Mouse (Mus musculus): ENCODE data around the gene Rnf5. TPM values are rescaled to one million over a fixed set of nuclear protein-coding genes. Genes with fewer than 3 reads are reported as not detected.

The Rnf5 gene
- polyA plus RNA-seq, 1 experiment from 2014 or later, result 302 TPM

DNA sequence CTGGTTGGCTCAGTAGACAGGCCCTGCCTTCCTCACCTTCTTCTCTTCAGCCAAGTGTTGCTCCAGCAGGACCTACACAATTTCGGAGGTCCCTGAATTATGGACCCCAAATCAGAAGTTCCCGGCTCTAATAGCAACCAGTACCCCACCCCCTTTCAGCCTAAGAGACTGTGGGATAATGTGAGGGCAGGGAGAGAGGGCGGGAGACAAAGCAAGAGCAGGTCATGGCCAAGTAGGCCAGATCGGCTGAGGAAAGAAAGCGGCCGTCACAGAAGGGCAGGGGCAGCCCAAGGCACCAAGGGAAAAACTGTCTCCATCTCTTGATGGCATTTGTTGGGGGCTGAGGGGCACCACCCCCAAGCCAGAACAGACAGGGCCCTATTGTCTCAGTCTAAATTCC is 12.4 kb upstream of the Rnf5 start, which contains the start of gene Egfl8:
Gene Egfl8, minus strand, starts transcription at position 101 of the 400 bp plus-strand sequence.
- Histone ChIP-seq H3K27ac (no peak within 1 kb of the TSS), H3K9me3 (replicated peaks) (no peaks in the 10 kb centered on the region), H3K9ac (no peak within 1 kb of the TSS), H3K4me3 (no peak within 1 kb of the TSS), H3K4me1 (no peaks in the 10 kb centered on the region), H3K27me3 (no peaks in the 10 kb centered on the region), H3K4me2 (no peak within 1 kb of the TSS), H3K36me3 (ENCODE audit: poor library complexity, severe bottlenecking) (peaks cover 71% of the 10 kb centered on the region)
- WGBS, result 70% methylated on average over 6 of the region's 6 CpGs
- ATAC-seq, result no peak

DNA sequence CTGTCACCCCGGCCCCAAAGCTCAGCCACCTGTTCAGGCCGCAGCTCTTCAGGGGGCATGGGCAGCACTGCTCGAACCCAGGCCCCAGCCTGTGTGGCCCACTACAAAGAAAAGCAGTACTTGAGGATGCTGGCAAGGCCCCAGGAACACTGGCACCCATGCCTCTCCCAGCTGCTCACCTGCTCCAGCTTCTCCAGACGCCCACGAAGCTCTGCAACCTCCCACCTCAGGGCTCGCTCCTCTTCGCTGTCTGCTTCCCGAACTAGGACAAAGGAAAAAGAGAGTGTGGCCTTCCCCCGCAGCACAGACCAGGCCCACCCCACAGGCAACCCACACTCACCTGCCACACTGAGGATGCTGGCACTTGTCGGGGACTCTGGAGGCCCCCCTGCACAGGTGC is 10.3 kb upstream of the Rnf5 start:
- WGBS, result 90% methylated on average over 10 of the region's 10 CpGs
- H3K27me3 ChIP-seq, result no peaks in the 10 kb centered on the region
- no peak overlapping the region for H3K9ac ChIP-seq
- no peak overlapping the region for H3K4me3 ChIP-seq
- peaks cover 3% of the 10 kb centered on the region; the same call in 1 of the 2 replicates for H3K4me1 ChIP-seq
- H3K36me3 ChIP-seq (ENCODE audit: poor library complexity, severe bottlenecking), result peaks cover 80% of the 10 kb centered on the region
- no peaks in the 10 kb centered on the region for H3K9me3 ChIP-seq (replicated peaks)
- no peak overlapping the region for H3K4me2 ChIP-seq
- no peak for ATAC-seq
- no peak overlapping the region for H3K27ac ChIP-seq

DNA sequence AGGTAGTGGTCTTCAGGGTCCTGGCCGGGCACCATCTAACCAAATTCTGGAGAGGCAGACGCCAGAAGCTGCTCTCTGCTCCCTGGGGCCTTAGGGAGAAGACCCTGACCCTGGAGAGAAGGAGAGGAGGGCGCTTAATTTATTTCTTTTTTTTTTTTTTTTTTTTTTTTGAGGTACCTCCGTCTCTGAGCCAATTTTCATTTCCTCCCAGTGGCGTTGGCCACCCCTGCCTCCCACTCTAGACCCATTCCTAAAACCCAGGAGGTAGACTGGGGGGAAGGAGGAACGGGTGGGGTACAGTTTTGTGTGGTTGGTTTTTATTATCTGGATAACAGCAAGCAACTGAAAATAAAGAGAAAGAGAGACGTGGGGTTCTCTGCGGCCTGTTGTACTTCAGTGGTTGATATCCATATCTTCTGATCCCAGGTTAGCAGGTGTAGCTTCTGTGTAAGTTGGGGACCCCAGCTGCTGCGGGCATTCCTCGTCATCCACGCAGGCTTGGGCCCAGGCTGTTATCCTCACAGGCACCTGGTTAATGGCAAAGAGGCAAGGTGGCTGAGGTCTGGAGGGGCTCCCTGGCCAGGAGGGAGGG is 9.7 kb upstream of the Rnf5 start:
- H3K27me3 ChIP-seq, result no peaks in the 10 kb centered on the region
- 88% methylated on average over 11 of the region's 11 CpGs for WGBS
- no peak overlapping the region for H3K9ac ChIP-seq
- H3K36me3 ChIP-seq (ENCODE audit: poor library complexity, severe bottlenecking), result peaks cover 80% of the 10 kb centered on the region
- no peak for ATAC-seq
- H3K4me1 ChIP-seq, result peaks cover 8% of the 10 kb centered on the region
- no peak overlapping the region for H3K27ac ChIP-seq
- H3K9me3 ChIP-seq (replicated peaks), result no peaks in the 10 kb centered on the region
- no peak overlapping the region for H3K4me2 ChIP-seq
- no peak overlapping the region for H3K4me3 ChIP-seq

DNA sequence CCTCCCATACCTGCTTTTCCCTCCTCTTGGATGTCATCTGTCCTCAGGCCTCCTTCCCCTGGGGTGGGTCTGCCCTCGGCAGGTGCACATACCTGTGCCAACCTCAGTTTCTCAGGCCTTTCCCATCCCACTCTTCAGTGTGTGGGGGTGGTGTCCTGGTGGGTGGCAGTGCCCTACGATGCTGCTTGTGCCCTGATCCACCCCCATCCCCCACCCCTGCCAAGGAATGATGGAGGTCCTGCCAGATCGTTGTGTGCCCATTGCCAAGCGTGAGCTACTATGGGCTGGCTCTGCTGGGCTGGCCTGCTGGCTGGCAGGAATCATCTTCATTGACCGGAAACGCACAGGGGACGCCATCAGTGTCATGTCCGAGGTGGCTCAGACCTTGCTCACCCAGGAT is 7.6 kb upstream of the Rnf5 start:
- H3K4me1 ChIP-seq, result peaks cover 28% of the 10 kb centered on the region
- H3K9ac ChIP-seq, result no peak overlapping the region
- no peak overlapping the region for H3K27ac ChIP-seq
- no peak overlapping the region for H3K4me3 ChIP-seq
- WGBS, result 92% methylated on average over 8 of the region's 8 CpGs
- H3K36me3 ChIP-seq (ENCODE audit: poor library complexity, severe bottlenecking), result peaks cover 67% of the 10 kb centered on the region
- no peak for ATAC-seq
- no peaks in the 10 kb centered on the region for H3K9me3 ChIP-seq (replicated peaks)
- H3K27me3 ChIP-seq, result no peaks in the 10 kb centered on the region
- no peak overlapping the region for H3K4me2 ChIP-seq

DNA sequence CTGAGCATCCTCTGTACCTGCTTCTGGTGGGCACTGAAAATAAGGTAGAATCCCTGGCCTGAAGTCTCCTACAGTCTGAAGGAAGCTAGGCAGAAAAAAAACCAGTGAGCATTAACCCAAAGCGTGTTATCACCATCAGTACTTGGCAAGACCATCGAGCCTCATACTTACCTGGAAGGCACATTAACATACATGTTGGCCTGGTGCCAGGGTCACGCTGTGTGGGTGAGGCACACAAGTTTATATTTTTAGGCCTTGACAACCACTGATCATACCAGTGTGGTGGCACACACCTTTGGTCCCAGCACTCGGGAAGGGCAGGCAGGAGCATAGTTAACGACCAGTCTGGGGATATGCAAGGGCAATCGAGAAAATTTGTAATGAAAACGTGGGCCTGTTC is 4.5 kb upstream of the Rnf5 start:
- no peak overlapping the region for H3K4me2 ChIP-seq
- H3K9me3 ChIP-seq (replicated peaks), result no peaks in the 10 kb centered on the region
- H3K4me3 ChIP-seq, result no peak overlapping the region
- peaks cover 36% of the 10 kb centered on the region for H3K36me3 ChIP-seq (ENCODE audit: poor library complexity, severe bottlenecking)
- H3K27ac ChIP-seq, result no peak overlapping the region
- WGBS, result 87% methylated on average over 7 of the region's 7 CpGs
- ATAC-seq, result no peak
- H3K9ac ChIP-seq, result no peak overlapping the region
- H3K27me3 ChIP-seq, result no peaks in the 10 kb centered on the region
- peaks cover 39% of the 10 kb centered on the region for H3K4me1 ChIP-seq

DNA sequence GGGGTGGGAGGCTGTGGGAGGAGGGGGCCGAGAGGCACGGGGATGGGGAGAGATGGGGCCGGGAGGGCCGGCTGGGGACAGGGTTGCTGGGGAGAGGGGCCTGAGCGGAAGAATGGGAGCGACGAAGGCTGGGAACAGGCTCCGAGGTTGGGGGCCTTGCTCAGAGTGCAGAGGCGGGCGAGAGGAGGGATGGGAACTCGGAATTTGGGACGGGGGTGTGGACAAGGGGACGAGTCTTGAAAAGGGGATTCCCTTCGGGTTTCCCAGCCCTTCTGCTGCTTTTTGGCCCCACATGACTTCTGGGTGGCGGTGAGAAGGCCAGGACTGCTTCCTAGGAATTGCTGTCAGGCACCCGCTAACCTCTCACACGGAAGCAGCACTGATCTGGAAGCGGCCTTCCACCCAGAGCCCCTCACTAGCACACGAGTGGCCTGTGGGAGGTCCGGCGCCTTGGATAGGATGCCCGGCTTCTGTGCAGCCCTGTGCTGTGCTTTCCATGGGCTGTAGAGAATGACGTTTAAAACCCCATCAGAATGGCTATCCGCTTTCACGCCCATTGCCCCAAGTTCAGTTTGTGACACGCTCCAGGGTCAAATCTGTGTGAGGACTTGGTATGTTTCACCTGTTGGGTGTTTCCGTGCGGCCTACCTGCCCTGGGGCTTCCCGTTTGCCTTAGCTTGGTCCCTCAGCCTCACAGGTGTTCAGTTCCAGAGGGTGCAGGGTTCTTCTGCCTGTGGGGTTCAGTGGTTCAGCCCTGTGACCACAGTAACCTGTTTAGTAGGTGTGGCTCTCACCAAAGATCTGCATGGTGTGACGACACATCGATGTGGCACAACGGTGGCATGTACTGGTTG is 2.9 kb upstream of the Rnf5 start:
- H3K4me1 ChIP-seq, result peaks cover 51% of the 10 kb centered on the region
- peak overlapping the region; percentile 99 for H3K4me2 ChIP-seq
- H3K9ac ChIP-seq, result peak overlapping the region; percentile 96
- WGBS, result 17% methylated on average over 32 of the region's 32 CpGs
- peaks cover 26% of the 10 kb centered on the region for H3K36me3 ChIP-seq (ENCODE audit: poor library complexity, severe bottlenecking)
- H3K27me3 ChIP-seq, result no peaks in the 10 kb centered on the region
- H3K9me3 ChIP-seq (replicated peaks), result no peaks in the 10 kb centered on the region
- ATAC-seq, result no peak
- H3K4me3 ChIP-seq, result peak overlapping the region; percentile 93
- peak overlapping the region; percentile 91 for H3K27ac ChIP-seq

DNA sequence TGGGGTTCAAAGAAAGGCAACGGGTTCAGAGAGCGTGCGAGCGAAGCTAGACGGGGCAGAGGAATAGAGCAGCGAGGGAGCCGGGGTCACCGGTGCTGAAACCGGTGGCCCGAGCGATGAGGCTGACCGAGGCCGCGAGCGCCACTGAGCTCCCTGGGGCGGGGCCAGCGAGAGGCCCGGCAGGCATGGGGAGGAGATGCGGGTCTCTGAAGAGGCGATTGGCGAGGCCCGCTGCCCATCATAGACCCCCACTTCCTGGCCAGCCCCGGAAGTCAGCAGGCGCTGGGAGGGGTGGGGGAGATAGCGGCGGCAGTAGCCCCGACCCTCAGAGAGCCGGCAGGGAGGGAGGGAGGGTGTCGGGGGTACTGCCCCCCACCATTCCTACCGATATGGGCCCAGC is 2.1 kb upstream of the Rnf5 start:
- Histone ChIP-seq H3K4me2 (peak overlapping the region; percentile 99), H3K4me3 (peak overlapping the region; percentile 93), H3K9me3 (replicated peaks) (no peaks in the 10 kb centered on the region), H3K27ac (peak overlapping the region; percentile 91), H3K4me1 (peaks cover 51% of the 10 kb centered on the region), H3K36me3 (ENCODE audit: poor library complexity, severe bottlenecking) (peaks cover 25% of the 10 kb centered on the region), H3K27me3 (no peaks in the 10 kb centered on the region), H3K9ac (peak overlapping the region; percentile 96)
- WGBS, result under 1% methylated on average over 27 of the region's 30 CpGs
- ATAC-seq, result peak; percentile 54

DNA sequence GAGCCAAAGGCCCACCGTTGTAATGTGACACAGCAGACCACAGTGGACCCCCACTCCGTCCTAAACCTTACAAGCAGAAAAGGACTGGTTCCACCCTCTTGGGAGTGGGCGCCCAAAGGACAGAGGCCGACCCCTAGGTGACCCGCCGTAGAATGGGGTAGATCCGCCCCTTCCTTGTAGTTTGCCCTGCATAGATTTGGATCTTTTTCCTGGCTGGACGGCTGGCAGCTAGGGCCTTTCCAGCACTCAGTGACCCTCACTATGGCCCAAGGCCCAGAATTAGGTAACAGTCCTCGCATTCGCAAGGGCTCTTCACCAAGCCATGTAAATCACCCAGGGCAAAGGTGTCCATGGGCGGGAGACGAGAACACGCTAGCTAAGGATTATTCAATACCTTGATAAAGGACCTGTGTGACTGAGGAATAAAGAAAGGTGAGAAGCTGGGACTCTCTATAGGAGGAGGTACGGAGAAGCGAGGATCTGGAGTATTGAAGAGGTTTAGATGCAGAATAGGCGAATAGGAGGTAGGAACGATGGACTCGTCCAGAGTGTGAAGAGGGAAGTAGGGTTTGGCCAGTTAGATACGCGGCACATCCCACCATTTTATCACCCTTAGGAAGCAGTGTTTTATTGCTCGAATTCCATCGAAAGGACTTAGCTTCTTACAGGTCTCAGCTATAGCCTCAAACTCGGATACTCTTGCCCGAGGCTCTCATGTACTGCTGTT is 1.2 kb upstream of the Rnf5 start:
- Histone ChIP-seq H3K4me2 (peak overlapping the region; percentile 99), H3K36me3 (ENCODE audit: poor library complexity, severe bottlenecking) (peaks cover 25% of the 10 kb centered on the region), H3K9ac (peak overlapping the region; percentile 96), H3K27me3 (no peaks in the 10 kb centered on the region), H3K4me3 (peak overlapping the region; percentile 93), H3K9me3 (replicated peaks) (no peaks in the 10 kb centered on the region), H3K4me1 (peaks cover 51% of the 10 kb centered on the region), H3K27ac (peak overlapping the region; percentile 91)
- 15% methylated on average over 24 of the region's 24 CpGs for WGBS
- no peak for ATAC-seq

DNA sequence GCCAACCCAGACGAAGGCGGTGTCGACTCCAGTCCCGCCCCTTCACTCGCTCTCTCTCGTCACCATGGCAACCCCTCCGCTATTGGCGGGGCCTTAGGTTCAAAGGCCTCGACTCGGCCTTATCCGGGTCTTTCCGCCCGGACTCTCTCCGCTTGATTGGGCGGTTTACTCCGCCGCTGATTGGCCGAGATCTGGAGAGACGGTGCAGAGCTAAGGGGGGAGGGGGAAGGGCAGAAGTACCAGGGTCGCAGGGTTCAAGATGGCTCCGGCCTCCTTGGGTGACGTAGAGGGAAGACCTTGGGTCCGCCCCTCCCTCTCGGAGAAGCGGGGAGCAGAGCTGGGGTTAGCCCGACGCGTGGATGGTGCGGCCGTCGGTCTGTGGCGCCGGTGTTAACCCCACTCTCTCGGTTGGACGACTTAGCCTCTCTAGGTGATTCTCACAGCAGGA is 595 bp upstream of the Rnf5 start, which contains the start of gene Agpat1:
Gene Agpat1, plus strand, starts transcription at position 202 of the 448 bp plus-strand sequence.
- 0% methylated on average over 34 of the region's 35 CpGs for WGBS
- peaks cover 51% of the 10 kb centered on the region for H3K4me1 ChIP-seq
- peak; percentile 82 for ATAC-seq

DNA sequence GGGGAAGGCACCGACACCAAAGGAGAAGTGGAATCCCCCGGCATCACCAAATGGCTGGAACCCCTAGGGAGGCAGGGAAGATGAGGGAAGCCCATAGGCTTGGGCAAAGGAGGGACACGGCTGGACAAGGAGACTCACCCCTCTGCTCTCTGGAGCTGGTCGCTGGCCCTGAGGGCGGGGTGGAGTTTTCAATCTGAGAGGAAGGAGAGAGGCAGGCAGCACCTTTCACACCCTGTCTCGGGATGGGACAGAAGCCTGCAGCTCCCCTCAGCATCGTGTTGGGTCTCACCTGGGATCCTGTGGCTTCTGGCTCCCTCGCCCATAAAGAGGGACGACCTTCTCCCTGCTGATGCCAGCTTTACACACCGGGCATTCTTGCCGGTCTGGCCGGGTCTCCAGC is 1.7 kb downstream of the Rnf5 start:
- no peak for ATAC-seq
- peak overlapping the region; percentile 76 for H3K4me2 ChIP-seq
- H3K9me3 ChIP-seq (replicated peaks), result no peaks in the 10 kb centered on the region
- H3K36me3 ChIP-seq (ENCODE audit: poor library complexity, severe bottlenecking), result peaks cover 23% of the 10 kb centered on the region
- WGBS, result 92% methylated on average over 12 of the region's 12 CpGs
- peak overlapping the region; percentile 83 for H3K4me3 ChIP-seq
- peak overlapping the region; percentile 89; the same call in 1 of the 2 replicates for H3K9ac ChIP-seq
- H3K4me1 ChIP-seq, result peaks cover 37% of the 10 kb centered on the region
- H3K27me3 ChIP-seq, result no peaks in the 10 kb centered on the region
- no peak overlapping the region for H3K27ac ChIP-seq

More for the DNA sequence above, 595 bp upstream of the Rnf5 start, which contains the start of gene Agpat1:
- Histone ChIP-seq H3K36me3 (ENCODE audit: poor library complexity, severe bottlenecking) (peaks cover 26% of the 10 kb centered on the region), H3K9me3 (replicated peaks) (no peaks in the 10 kb centered on the region), H3K9ac (peak within 1 kb of the TSS; percentile 96), H3K27me3 (no peaks in the 10 kb centered on the region), H3K4me3 (peak within 1 kb of the TSS; percentile 93), H3K4me2 (peak within 1 kb of the TSS; percentile 99), H3K27ac (peak within 1 kb of the TSS; percentile 91)

DNA sequence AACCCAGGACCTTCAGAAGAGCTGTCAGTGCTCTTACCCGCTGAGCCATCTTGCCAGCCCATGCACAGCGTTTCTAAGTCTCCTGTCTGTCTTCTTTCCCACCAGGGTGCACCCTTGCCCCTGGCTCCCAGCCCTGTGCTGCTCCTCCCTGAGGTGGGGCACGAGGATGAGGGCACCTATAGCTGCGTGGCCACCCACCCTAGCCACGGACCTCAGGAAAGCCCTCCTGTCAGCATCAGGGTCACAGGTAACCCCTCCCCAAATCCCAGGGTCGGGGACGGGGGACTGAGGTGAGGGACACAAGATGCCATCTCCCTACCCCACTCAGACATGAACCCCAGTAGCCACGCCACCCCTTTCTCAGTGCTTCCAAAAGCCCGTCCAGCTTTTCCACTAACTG is 3.6 kb downstream of the Rnf5 start:
- Histone ChIP-seq H3K27me3 (no peaks in the 10 kb centered on the region), H3K9me3 (replicated peaks) (no peaks in the 10 kb centered on the region), H3K9ac (no peak overlapping the region), H3K4me2 (no peak overlapping the region), H3K36me3 (ENCODE audit: poor library complexity, severe bottlenecking) (peaks cover 37% of the 10 kb centered on the region), H3K4me1 (peaks cover 36% of the 10 kb centered on the region), H3K4me3 (no peak overlapping the region), H3K27ac (no peak overlapping the region)
- 78% methylated on average over 9 of the region's 9 CpGs for WGBS
- no peak for ATAC-seq

Measured in forebrain, embryonic 13.5 days (tissue).